Mouse (Mus musculus) splenic B cell, adult 2 months (primary cell): ENCODE data around the gene Ffar2.

Experiments
- DNase-seq: peaks from one replicate; pipeline ENCODE4 v3.0.0-alpha.2; 2011; ENCODE audit warnings: low read depth, low spot score
- H3K27me3 ChIP-seq: 2 replicates; pipeline ENCODE4 v1.6.1; 2012; ENCODE audit warnings: mild to moderate bottlenecking, low read length, moderate library complexity, mixed read lengths; ENCODE audit not compliant: control insufficient read depth, poor library complexity, insufficient read depth, severe bottlenecking
- H3K36me3 ChIP-seq: 2 replicates; pipeline ENCODE4 v1.6.1; 2012; ENCODE audit warnings: mild to moderate bottlenecking, low read length, moderate library complexity, mixed read lengths; ENCODE audit not compliant: control insufficient read depth, poor library complexity, insufficient read depth, severe bottlenecking

Ffar2 gene

GRCm38 (mm10) chr7:30823675-30824074, at the start of gene Ffar2:
TSS of gene Ffar2 (minus strand) at chr7:30823775.
- DNase-seq: no peak
- no peaks in the 10 kb centered on the region for H3K36me3 ChIP-seq

GRCm38 (mm10) chr7:30873083-30873482, 49.5 kb upstream of the Ffar2 start:
- Histone ChIP-seq H3K36me3 (peaks cover 46% of the 10 kb centered on the region), H3K27me3 (no peaks in the 10 kb centered on the region)
- peak; percentile 83 for DNase-seq

More at GRCm38 (mm10) chr7:30823675-30824074, at the start of gene Ffar2:
- no peaks in the 10 kb centered on the region for H3K27me3 ChIP-seq

GRCm38 (mm10) chr7:30863386-30863785, 39.8 kb upstream of the Ffar2 start:
- H3K36me3 ChIP-seq: peaks cover 22% of the 10 kb centered on the region
- peak; percentile 50 for DNase-seq
- no peaks in the 10 kb centered on the region for H3K27me3 ChIP-seq

- peaks cover 9% of the 10 kb centered on the region for H3K36me3 ChIP-seq
- no peak for DNase-seq
- no peaks in the 10 kb centered on the region for H3K27me3 ChIP-seq
Observed at GRCm38 (mm10) chr7:30861464-30861863, 37.9 kb upstream of the Ffar2 start, which contains the start of gene Ffar1. TSS of gene Ffar1 (minus strand) at chr7:30861564.

GRCm38 (mm10) chr7:30859635-30860402, 36.2 kb upstream of the Ffar2 start:
- peak; percentile 83 for DNase-seq
- H3K36me3 ChIP-seq: no peaks in the 10 kb centered on the region; the same call in 1 of the 2 replicates
- no peaks in the 10 kb centered on the region for H3K27me3 ChIP-seq

GRCm38 (mm10) chr7:30859290-30859634, 35.7 kb upstream of the Ffar2 start:
- peak; percentile 94 for DNase-seq
- no peaks in the 10 kb centered on the region; the same call in 1 of the 2 replicates for H3K36me3 ChIP-seq

GRCm38 (mm10) chr7:30857746-30858145, 34.2 kb upstream of the Ffar2 start:
- H3K36me3 ChIP-seq: no peaks in the 10 kb centered on the region; the same call in 1 of the 2 replicates
- DNase-seq: no peak
- no peaks in the 10 kb centered on the region for H3K27me3 ChIP-seq

More at GRCm38 (mm10) chr7:30859290-30859634, 35.7 kb upstream of the Ffar2 start:
- no peaks in the 10 kb centered on the region for H3K27me3 ChIP-seq

GRCm38 (mm10) chr7:30856078-30856477, 32.5 kb upstream of the Ffar2 start, which contains the start of gene Ffar3:
TSS of gene Ffar3 (minus strand) at chr7:30856178.
- no peak for DNase-seq
- H3K36me3 ChIP-seq: no peaks in the 10 kb centered on the region; the same call in 1 of the 2 replicates
- H3K27me3 ChIP-seq: no peaks in the 10 kb centered on the region

DNA sequence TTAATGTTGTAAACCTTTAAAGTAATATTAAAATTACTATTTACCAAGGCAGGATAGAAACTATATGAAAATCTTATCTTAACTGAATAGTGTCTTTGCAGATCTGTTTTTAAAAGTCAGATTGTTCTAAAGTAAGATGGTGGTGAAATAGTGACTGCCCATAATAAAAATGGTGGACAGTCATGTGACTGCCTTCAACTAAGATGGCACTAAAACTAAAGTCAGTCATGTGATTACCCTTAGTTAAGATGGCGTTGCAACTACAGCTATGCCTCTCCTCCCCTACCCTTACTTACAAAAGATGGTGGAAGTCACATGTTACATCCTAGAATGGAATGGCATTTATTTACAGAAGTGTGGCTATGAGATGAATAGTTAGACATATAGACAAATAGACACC, 27.8 kb upstream of the Ffar2 start:
- no peaks in the 10 kb centered on the region for H3K36me3 ChIP-seq
- no peaks in the 10 kb centered on the region for H3K27me3 ChIP-seq
- no peak for DNase-seq

GRCm38 (mm10) chr7:30847934-30848333, 24.4 kb upstream of the Ffar2 start:
- no peaks in the 10 kb centered on the region for H3K27me3 ChIP-seq
- H3K36me3 ChIP-seq: no peaks in the 10 kb centered on the region
- no peak for DNase-seq

DNA sequence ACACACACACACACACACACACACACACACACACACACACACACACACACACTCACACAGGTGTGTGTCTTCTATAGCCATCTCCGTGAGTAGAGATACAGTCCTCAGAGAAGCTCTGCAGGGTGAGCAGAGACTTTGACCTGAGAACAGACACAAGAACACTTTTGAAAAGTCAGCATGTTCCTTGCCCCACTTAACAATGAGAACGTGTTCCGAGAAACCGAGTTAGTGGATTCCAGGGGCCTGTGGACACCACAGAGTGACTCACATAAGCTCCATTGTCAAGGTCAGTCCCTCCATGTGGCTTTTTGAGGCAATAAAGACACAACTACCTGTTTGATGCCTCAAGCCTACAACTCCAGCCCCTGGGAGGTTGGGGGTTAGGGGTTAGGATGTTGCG, 23.8 kb upstream of the Ffar2 start:
- no peaks in the 10 kb centered on the region for H3K27me3 ChIP-seq
- DNase-seq: no peak
- H3K36me3 ChIP-seq: no peaks in the 10 kb centered on the region

- Histone ChIP-seq H3K36me3 (no peaks in the 10 kb centered on the region), H3K27me3 (no peaks in the 10 kb centered on the region)
- DNase-seq: peak; percentile 35
Observed at GRCm38 (mm10) chr7:30846505-30847053, 23.0 kb upstream of the Ffar2 start.

DNA sequence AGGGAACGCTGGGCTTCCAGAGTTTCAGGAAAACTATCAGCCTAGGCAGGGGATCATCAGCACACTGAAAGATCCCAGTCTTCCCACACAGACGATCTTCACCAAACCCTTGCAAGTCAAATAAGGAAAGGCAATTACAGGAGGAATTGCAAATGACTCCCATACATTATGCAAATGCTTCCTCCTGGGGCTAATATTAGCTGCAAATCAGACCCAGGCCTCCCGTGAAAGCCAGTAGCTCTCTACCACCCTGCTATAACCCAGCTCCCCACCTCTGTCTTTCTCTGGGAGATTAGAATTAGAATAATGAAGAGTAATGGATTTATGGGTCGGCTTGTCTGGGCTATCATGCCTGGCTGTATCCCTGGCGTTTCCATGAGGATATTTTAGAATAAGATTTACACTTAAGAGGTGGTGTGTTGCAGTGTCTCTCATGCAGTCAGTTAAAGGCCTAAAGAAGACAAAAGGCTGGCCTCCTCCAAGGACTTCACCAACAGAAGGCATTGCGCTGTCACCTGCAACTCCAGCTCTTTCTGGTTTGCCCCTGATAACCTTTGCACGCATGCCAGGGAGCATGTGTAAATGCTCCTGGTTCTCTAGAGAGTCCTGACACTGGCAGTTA, 21.2 kb upstream of the Ffar2 start:
- H3K27me3 ChIP-seq: no peaks in the 10 kb centered on the region
- H3K36me3 ChIP-seq: no peaks in the 10 kb centered on the region
- no peak for DNase-seq

GRCm38 (mm10) chr7:30842092-30842491, 18.5 kb upstream of the Ffar2 start:
- H3K27me3 ChIP-seq: no peaks in the 10 kb centered on the region
- H3K36me3 ChIP-seq: no peaks in the 10 kb centered on the region
- peak; percentile 90 for DNase-seq

DNA sequence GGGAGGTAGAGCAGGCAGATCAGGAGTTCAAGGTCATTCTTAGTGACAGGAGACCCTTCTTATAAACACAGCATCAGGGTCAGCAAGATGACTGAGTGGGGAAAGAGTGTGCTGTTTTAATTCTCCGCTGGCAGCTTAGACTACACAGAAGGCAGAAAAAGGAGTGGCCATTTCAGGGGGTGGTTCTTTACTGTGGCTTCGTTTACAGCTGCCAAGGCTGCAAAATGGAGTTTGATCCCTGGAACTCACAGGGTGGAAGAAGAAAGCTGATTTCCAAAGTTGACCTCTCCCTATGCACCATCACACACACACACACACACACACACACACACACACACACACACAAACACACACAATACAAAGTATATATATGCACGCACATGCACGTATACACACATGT, 17.8 kb upstream of the Ffar2 start:
- DNase-seq: no peak
- H3K36me3 ChIP-seq: no peaks in the 10 kb centered on the region
- H3K27me3 ChIP-seq: no peaks in the 10 kb centered on the region
